Mouse (Mus musculus): Measurements from ENCODE around the gene Ccdc105. TPM values are rescaled to one million over a fixed set of nuclear protein-coding genes. Genes with fewer than 3 reads are reported as not detected.

Ccdc105 gene
- not detected for polyA plus RNA-seq (2017; shearing (Covaris generic))

GRCm38 (mm10) chr10:78752452-78753191 is at the start of gene Ccdc105:
TSS of gene Ccdc105 (minus strand) at chr10:78753065.

GRCm38 (mm10) chr10:78779981-78780651 is 27.3 kb upstream of the Ccdc105 start, which contains the start of gene Slc1a6:
TSS of gene Slc1a6 (plus strand) at chr10:78780496.

GRCm38 (mm10) chr10:78718056-78718455 is 34.8 kb downstream of the Ccdc105 start, which contains the start of gene Casp14:
TSS of gene Casp14 (minus strand) at chr10:78718294.

Other genes starting within 250 kb of the Ccdc105 start
- not detected for gene Olfr1358, start 235.6 kb downstream of the Ccdc105 start, polyA plus RNA-seq (2017; shearing (Covaris generic))
- gene Ilvbl, start 178.7 kb downstream of the Ccdc105 start, polyA plus RNA-seq (2017; shearing (Covaris generic)): 63.5 TPM
- 0.31 TPM for gene Syde1, start 161.1 kb downstream of the Ccdc105 start, polyA plus RNA-seq (2017; shearing (Covaris generic))
- not detected for gene Olfr1357, start 135.0 kb downstream of the Ccdc105 start, polyA plus RNA-seq (2017; shearing (Covaris generic))
- gene Casp14, start 34.8 kb downstream of the Ccdc105 start, polyA plus RNA-seq (2017; shearing (Covaris generic)): not detected
- gene Slc1a6, start 27.4 kb upstream of the Ccdc105 start, polyA plus RNA-seq (2017; shearing (Covaris generic)): not detected
- not detected for gene Olfr1356, start 99.1 kb upstream of the Ccdc105 start, polyA plus RNA-seq (2017; shearing (Covaris generic))
- not detected for gene Olfr1355, start 122.5 kb upstream of the Ccdc105 start, polyA plus RNA-seq (2017; shearing (Covaris generic))
- not detected for gene Olfr1354, start 160.1 kb upstream of the Ccdc105 start, polyA plus RNA-seq (2017; shearing (Covaris generic))
- gene Olfr8, start 197.6 kb upstream of the Ccdc105 start, polyA plus RNA-seq (2017; shearing (Covaris generic)): not detected
- gene Olfr1353, start 210.2 kb upstream of the Ccdc105 start, polyA plus RNA-seq (2017; shearing (Covaris generic)): not detected
- not detected for gene Olfr1352, start 228.0 kb upstream of the Ccdc105 start, polyA plus RNA-seq (2017; shearing (Covaris generic))

Measured in naive thymus-derived CD4-positive, alpha-beta T cell, adult 5 months (primary cell).